Mouse (Mus musculus): ENCODE results near the gene Hist1h3g. TPM values are rescaled to one million over a fixed set of nuclear protein-coding genes. Genes with fewer than 3 reads are reported as not detected.
"Not testable (repeated sequence)": the region's sequence is repeated elsewhere in the genome, so short reads cannot be mapped to it uniquely, and the experiment has no call there.

Gene Hist1h3g
- polyA plus RNA-seq, 1 experiment from 2014 or later, result 3.3 TPM

GRCm38 (mm10) chr13:23571022-23571503, 35.8 kb downstream of the Hist1h3g start, which contains the start of the genes Hist1h2ae and Hist1h2bg:
Gene Hist1h2ae, minus strand, starts transcription at chr13:23571220.
Gene Hist1h2bg, plus strand, starts transcription at chr13:23571396.
- 0% methylated on average over 18 of the region's 18 CpGs for WGBS
- DNase-seq (ENCODE audit: low spot score), result peak; percentile 75
- H3K4me2 ChIP-seq (ENCODE audit: low read depth), result peak within 1 kb of the TSS; percentile 64

GRCm38 (mm10) chr13:23571504-23572217, 36.4 kb downstream of the Hist1h3g start:
- H3K27me3 ChIP-seq (ENCODE audit: control insufficient read depth, insufficient read depth, low read length); H3K4me1 ChIP-seq (ENCODE audit: control insufficient read depth, insufficient read depth, low read length); H3K9me3 ChIP-seq (ENCODE audit: control insufficient read depth, low read length); H3K36me3 ChIP-seq (ENCODE audit: control insufficient read depth, insufficient read depth, low read length): not testable (repeated sequence)
- under 1% methylated on average over 8 of the region's 34 CpGs for WGBS
- Histone ChIP-seq H3K4me3 (ENCODE audit: low read depth, low read length) (peak overlapping the region; percentile 45), H3K27ac (ENCODE audit: low read depth, low read length) (peak overlapping the region; percentile 93), H3K4me2 (ENCODE audit: low read depth) (peak overlapping the region; percentile 64), H3K9ac (ENCODE audit: low read length) (peak overlapping the region; percentile 77)
- peak; percentile 40 for DNase-seq (ENCODE audit: low spot score)
- peak; percentile 5 for ATAC-seq (ENCODE audit: insufficient read depth, low FRiP score, low TSS enrichment)

More at GRCm38 (mm10) chr13:23571022-23571503, 35.8 kb downstream of the Hist1h3g start, which contains the start of the genes Hist1h2ae and Hist1h2bg:
- H3K4me1 ChIP-seq (ENCODE audit: control insufficient read depth, insufficient read depth, low read length), result peaks cover 6% of the 10 kb centered on the region
- peak within 1 kb of the TSS; percentile 77 for H3K9ac ChIP-seq (ENCODE audit: low read length)
- ATAC-seq (ENCODE audit: insufficient read depth, low FRiP score, low TSS enrichment), result peak; percentile 88
- H3K27me3 ChIP-seq (ENCODE audit: control insufficient read depth, insufficient read depth, low read length), result no peaks in the 10 kb centered on the region
- peak within 1 kb of the TSS; percentile 93 for H3K27ac ChIP-seq (ENCODE audit: low read depth, low read length)
- H3K36me3 ChIP-seq (ENCODE audit: control insufficient read depth, insufficient read depth, low read length), result no peaks in the 10 kb centered on the region
- H3K9me3 ChIP-seq (ENCODE audit: control insufficient read depth, low read length), result no peaks in the 10 kb centered on the region
- peak within 1 kb of the TSS; percentile 45 for H3K4me3 ChIP-seq (ENCODE audit: low read depth, low read length)

- H3K27ac ChIP-seq (ENCODE audit: low read depth, low read length), result peak overlapping the region; percentile 93
- H3K4me1 ChIP-seq (ENCODE audit: control insufficient read depth, insufficient read depth, low read length), result peaks cover 9% of the 10 kb centered on the region
- peak overlapping the region; percentile 45 for H3K4me3 ChIP-seq (ENCODE audit: low read depth, low read length)
- DNase-seq (ENCODE audit: low spot score), result peak; percentile 16
- H3K36me3 ChIP-seq (ENCODE audit: control insufficient read depth, insufficient read depth, low read length), result no peaks in the 10 kb centered on the region
- H3K27me3 ChIP-seq (ENCODE audit: control insufficient read depth, insufficient read depth, low read length), result no peaks in the 10 kb centered on the region
- H3K4me2 ChIP-seq (ENCODE audit: low read depth), result peak overlapping the region; percentile 64
- 39% methylated on average over 2 of the region's 2 CpGs for WGBS
- no peak for ATAC-seq (ENCODE audit: insufficient read depth, low FRiP score, low TSS enrichment)
- peak overlapping the region; percentile 77 for H3K9ac ChIP-seq (ENCODE audit: low read length)
- H3K9me3 ChIP-seq (ENCODE audit: control insufficient read depth, low read length), result no peaks in the 10 kb centered on the region
Observed at GRCm38 (mm10) chr13:23572218-23573033, 37.2 kb downstream of the Hist1h3g start.

- 11% methylated on average over 17 of the region's 20 CpGs for WGBS
- Histone ChIP-seq H3K9ac (ENCODE audit: low read length) (peak overlapping the region; percentile 63), H3K4me3 (ENCODE audit: low read depth, low read length) (peak overlapping the region; percentile 45), H3K4me2 (ENCODE audit: low read depth) (peak overlapping the region; percentile 64), H3K27ac (ENCODE audit: low read depth, low read length) (peak overlapping the region; percentile 93)
- H3K36me3 ChIP-seq (ENCODE audit: control insufficient read depth, insufficient read depth, low read length); H3K27me3 ChIP-seq (ENCODE audit: control insufficient read depth, insufficient read depth, low read length); H3K4me1 ChIP-seq (ENCODE audit: control insufficient read depth, insufficient read depth, low read length); ATAC-seq (ENCODE audit: insufficient read depth, low FRiP score, low TSS enrichment); H3K9me3 ChIP-seq (ENCODE audit: control insufficient read depth, low read length): not testable (repeated sequence)
- DNase-seq (ENCODE audit: low spot score), result peak; percentile 30
Observed at GRCm38 (mm10) chr13:23573034-23573897, 38.0 kb downstream of the Hist1h3g start.

GRCm38 (mm10) chr13:23573898-23574524, 38.8 kb downstream of the Hist1h3g start, which contains the start of the genes Hist1h2bf and Hist1h2ad:
Gene Hist1h2bf, minus strand, starts transcription at chr13:23574196.
Gene Hist1h2ad, plus strand, starts transcription at chr13:23574381.
- H3K4me1 ChIP-seq (ENCODE audit: control insufficient read depth, insufficient read depth, low read length); H3K27me3 ChIP-seq (ENCODE audit: control insufficient read depth, insufficient read depth, low read length); H3K9me3 ChIP-seq (ENCODE audit: control insufficient read depth, low read length); H3K36me3 ChIP-seq (ENCODE audit: control insufficient read depth, insufficient read depth, low read length): not testable (repeated sequence)
- ATAC-seq (ENCODE audit: insufficient read depth, low FRiP score, low TSS enrichment), result peak; percentile 89
- H3K27ac ChIP-seq (ENCODE audit: low read depth, low read length), result peak within 1 kb of the TSS; percentile 93
- H3K9ac ChIP-seq (ENCODE audit: low read length), result peak within 1 kb of the TSS; percentile 63
- WGBS, result 0% methylated on average over 27 of the region's 42 CpGs
- DNase-seq (ENCODE audit: low spot score), result peak; percentile 91
- peak within 1 kb of the TSS; percentile 64 for H3K4me2 ChIP-seq (ENCODE audit: low read depth)
- H3K4me3 ChIP-seq (ENCODE audit: low read depth, low read length), result peak within 1 kb of the TSS; percentile 36

GRCm38 (mm10) chr13:23574546-23575170, 39.4 kb downstream of the Hist1h3g start:
- H3K4me2 ChIP-seq (ENCODE audit: low read depth), result peak overlapping the region; percentile 57
- not testable (repeated sequence) for H3K4me1 ChIP-seq (ENCODE audit: control insufficient read depth, insufficient read depth, low read length); H3K36me3 ChIP-seq (ENCODE audit: control insufficient read depth, insufficient read depth, low read length); H3K9me3 ChIP-seq (ENCODE audit: control insufficient read depth, low read length); DNase-seq (ENCODE audit: low spot score); H3K27me3 ChIP-seq (ENCODE audit: control insufficient read depth, insufficient read depth, low read length)
- peak overlapping the region; percentile 93 for H3K27ac ChIP-seq (ENCODE audit: low read depth, low read length)
- WGBS, result under 1% methylated on average over 7 of the region's 39 CpGs
- peak overlapping the region; percentile 36 for H3K4me3 ChIP-seq (ENCODE audit: low read depth, low read length)
- peak overlapping the region; percentile 58 for H3K9ac ChIP-seq (ENCODE audit: low read length)
- peak; percentile 5 for ATAC-seq (ENCODE audit: insufficient read depth, low FRiP score, low TSS enrichment)

GRCm38 (mm10) chr13:23575271-23575851, 40.1 kb downstream of the Hist1h3g start, which contains the start of gene Hist1h3d:
Gene Hist1h3d, plus strand, starts transcription at chr13:23575763.
- no peaks in the 10 kb centered on the region for H3K27me3 ChIP-seq (ENCODE audit: control insufficient read depth, insufficient read depth, low read length)
- ATAC-seq (ENCODE audit: insufficient read depth, low FRiP score, low TSS enrichment), result peak; percentile 40
- H3K4me2 ChIP-seq (ENCODE audit: low read depth), result peak within 1 kb of the TSS; percentile 57
- no peaks in the 10 kb centered on the region for H3K9me3 ChIP-seq (ENCODE audit: control insufficient read depth, low read length)
- H3K36me3 ChIP-seq (ENCODE audit: control insufficient read depth, insufficient read depth, low read length), result no peaks in the 10 kb centered on the region
- H3K4me3 ChIP-seq (ENCODE audit: low read depth, low read length), result peak within 1 kb of the TSS; percentile 36
- under 1% methylated on average over 18 of the region's 18 CpGs for WGBS
- peak within 1 kb of the TSS; percentile 63 for H3K9ac ChIP-seq (ENCODE audit: low read length)
- peak within 1 kb of the TSS; percentile 88 for H3K27ac ChIP-seq (ENCODE audit: low read depth, low read length)
- H3K4me1 ChIP-seq (ENCODE audit: control insufficient read depth, insufficient read depth, low read length), result peaks cover 6% of the 10 kb centered on the region; the same call in 1 of the 2 replicates
- peak; percentile 64 for DNase-seq (ENCODE audit: low spot score)

Data from neural tube, embryonic 11.5 days (tissue).